In the genomic region with DNA sequence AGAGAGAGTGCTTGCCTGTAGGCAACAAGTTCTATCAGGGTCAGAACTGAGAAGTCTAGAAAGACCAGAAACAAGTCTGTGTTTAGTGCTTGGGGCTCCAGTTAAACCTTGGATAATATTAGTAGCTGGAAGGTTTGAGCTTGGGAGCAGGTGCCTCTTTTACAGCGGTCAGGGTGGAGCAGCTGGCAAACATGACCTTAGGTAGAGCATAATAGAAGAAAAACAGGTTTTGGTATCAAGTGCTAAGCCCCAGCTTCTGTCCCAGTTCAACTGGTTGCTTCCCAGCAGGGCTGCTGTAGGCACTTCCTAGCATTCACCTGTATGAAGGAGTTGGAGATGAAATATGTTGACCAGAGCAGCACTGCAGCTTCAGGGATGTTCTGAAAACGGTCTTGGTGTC, we compare ENCODE assay signal across 1 mouse cellular context.
TF ChIP-seq lines count a peak whose summit lies in the region.

No protein-coding gene starts in this region.

TF ChIP-seq in MEL, 35 proteins besides CTCF, POLR2A, EP300 and RAD21 (continued from another document):
- no peak for TF ChIP-seq MAX (IDR thresholded peaks at IDR 0.05; ENCODE audit: low read length)
- TF ChIP-seq ETS1 (IDR thresholded peaks at IDR 0.05; ENCODE audit: low read depth, low read length), result no peak
- TF ChIP-seq TBP (IDR thresholded peaks at IDR 0.05; ENCODE audit: low read depth, low read length), result no peak
- TF ChIP-seq KAT2A (conservative IDR thresholded peaks at IDR 0.05; ENCODE audit: low read depth, low read length), result no peak
- no peak for TF ChIP-seq MEF2A (IDR thresholded peaks at IDR 0.05; ENCODE audit: extremely low read depth, insufficient replicate concordance, low read depth, low read length, poor library complexity, severe bottlenecking)
